Mouse (Mus musculus): ENCODE data around the gene Wfdc17. TPM values are rescaled to one million over a fixed set of nuclear protein-coding genes. Genes with fewer than 3 reads are reported as not detected.

Gene Wfdc17
- total and polyA plus RNA-seq, 2 experiments from 2014 or later = 1.1 TPM; not detected in 1

GRCm38 (mm10) chr11:83717042-83717665 is 13.4 kb downstream of the Wfdc17 start:
- 83% methylated on average over 6 of the region's 6 CpGs for WGBS
- Histone ChIP-seq H3K9me3 (ENCODE audit: low read length) (no peaks in the 10 kb centered on the region), H3K4me2 (ENCODE audit: low read depth, low read length) (no peak overlapping the region), H3K4me1 (ENCODE audit: insufficient read depth, low read length) (no peaks in the 10 kb centered on the region), H3K9ac (replicated peaks; ENCODE audit: low read length) (no peak overlapping the region), H3K36me3 (ENCODE audit: insufficient read depth, low read length) (no peaks in the 10 kb centered on the region), H3K27me3 (ENCODE audit: insufficient read depth, low read length) (no peaks in the 10 kb centered on the region), H3K27ac (no peak overlapping the region), H3K4me3 (ENCODE audit: low read length) (no peak overlapping the region)
- no peak for TF ChIP-seq CTCF (IDR thresholded peaks at IDR 0.05; ENCODE audit: low read depth)
- no peak for ATAC-seq
- DNase-seq (ENCODE audit: low spot score) = no peak

- ATAC-seq (no peak), DNase-seq (ENCODE audit: low spot score) (no peak)
- no peak overlapping the region for H3K4me2 ChIP-seq (ENCODE audit: low read depth, low read length)
- H3K4me3 ChIP-seq (ENCODE audit: low read length) = no peak overlapping the region
- no peaks in the 10 kb centered on the region for H3K27me3 ChIP-seq (ENCODE audit: insufficient read depth, low read length)
- no peak overlapping the region for H3K27ac ChIP-seq
- no peak overlapping the region for H3K9ac ChIP-seq (replicated peaks; ENCODE audit: low read length)
- H3K9me3 ChIP-seq (ENCODE audit: low read length) = no peaks in the 10 kb centered on the region
- H3K4me1 ChIP-seq (ENCODE audit: insufficient read depth, low read length) = no peaks in the 10 kb centered on the region
- H3K36me3 ChIP-seq (ENCODE audit: insufficient read depth, low read length) = no peaks in the 10 kb centered on the region
- TF ChIP-seq CTCF (IDR thresholded peaks at IDR 0.05; ENCODE audit: low read depth) = no peak
These were observed 17.0 kb downstream of the Wfdc17 start for GRCm38 (mm10) chr11:83720766-83721165.

- H3K9me3 ChIP-seq (ENCODE audit: low read length) = peaks cover 2% of the 10 kb centered on the region; the same call in 1 of the 2 replicates
- TF ChIP-seq CTCF (IDR thresholded peaks at IDR 0.05; ENCODE audit: low read depth) = peak; percentile 63
- H3K36me3 ChIP-seq (ENCODE audit: insufficient read depth, low read length) = no peaks in the 10 kb centered on the region
- no peak overlapping the region for H3K27ac ChIP-seq
- no peak overlapping the region for H3K9ac ChIP-seq (replicated peaks; ENCODE audit: low read length)
- no peaks in the 10 kb centered on the region for H3K27me3 ChIP-seq (ENCODE audit: insufficient read depth, low read length)
- 71% methylated on average over 3 of the region's 3 CpGs for WGBS
- no peaks in the 10 kb centered on the region for H3K4me1 ChIP-seq (ENCODE audit: insufficient read depth, low read length)
- no peak overlapping the region for H3K4me3 ChIP-seq (ENCODE audit: low read length)
- no peak overlapping the region for H3K4me2 ChIP-seq (ENCODE audit: low read depth, low read length)
- DNase-seq (ENCODE audit: low spot score) (peak; percentile 31), ATAC-seq (no peak)
These were observed 25.1 kb downstream of the Wfdc17 start for GRCm38 (mm10) chr11:83728757-83729432.

- Histone ChIP-seq H3K27me3 (ENCODE audit: insufficient read depth, low read length) (no peaks in the 10 kb centered on the region), H3K4me2 (ENCODE audit: low read depth, low read length) (no peak overlapping the region), H3K9ac (replicated peaks; ENCODE audit: low read length) (no peak overlapping the region), H3K9me3 (ENCODE audit: low read length) (peaks cover 3% of the 10 kb centered on the region; the same call in 1 of the 2 replicates), H3K4me1 (ENCODE audit: insufficient read depth, low read length) (no peaks in the 10 kb centered on the region), H3K4me3 (ENCODE audit: low read length) (no peak overlapping the region), H3K27ac (no peak overlapping the region), H3K36me3 (ENCODE audit: insufficient read depth, low read length) (no peaks in the 10 kb centered on the region)
- DNase-seq (ENCODE audit: low spot score) (no peak), ATAC-seq (no peak)
- no peak for TF ChIP-seq CTCF (IDR thresholded peaks at IDR 0.05; ENCODE audit: low read depth)
- 96% methylated on average over 1 of the region's 1 CpGs for WGBS
These were observed 27.3 kb downstream of the Wfdc17 start for GRCm38 (mm10) chr11:83731116-83731515.

GRCm38 (mm10) chr11:83733071-83733640 is 29.4 kb downstream of the Wfdc17 start:
- no peak for TF ChIP-seq CTCF (IDR thresholded peaks at IDR 0.05; ENCODE audit: low read depth)
- no peak overlapping the region for H3K4me2 ChIP-seq (ENCODE audit: low read depth, low read length)
- DNase-seq (ENCODE audit: low spot score) (no peak), ATAC-seq (no peak)
- H3K36me3 ChIP-seq (ENCODE audit: insufficient read depth, low read length) = no peaks in the 10 kb centered on the region
- no peak overlapping the region for H3K4me3 ChIP-seq (ENCODE audit: low read length)
- no peak overlapping the region for H3K27ac ChIP-seq
- peaks cover 3% of the 10 kb centered on the region; the same call in 1 of the 2 replicates for H3K9me3 ChIP-seq (ENCODE audit: low read length)
- no peaks in the 10 kb centered on the region for H3K27me3 ChIP-seq (ENCODE audit: insufficient read depth, low read length)
- no peaks in the 10 kb centered on the region for H3K4me1 ChIP-seq (ENCODE audit: insufficient read depth, low read length)
- 81% methylated on average over 5 of the region's 5 CpGs for WGBS
- no peak overlapping the region for H3K9ac ChIP-seq (replicated peaks; ENCODE audit: low read length)

GRCm38 (mm10) chr11:83734215-83734614 is 30.4 kb downstream of the Wfdc17 start:
- 88% methylated on average over 1 of the region's 1 CpGs for WGBS

More at GRCm38 (mm10) chr11:83734215-83734614, 30.4 kb downstream of the Wfdc17 start:
- H3K27me3 ChIP-seq (ENCODE audit: insufficient read depth, low read length) = no peaks in the 10 kb centered on the region
- no peak overlapping the region for H3K4me2 ChIP-seq (ENCODE audit: low read depth, low read length)
- H3K4me3 ChIP-seq (ENCODE audit: low read length) = no peak overlapping the region
- DNase-seq (ENCODE audit: low spot score) = no peak
- H3K27ac ChIP-seq = no peak overlapping the region
- no peaks in the 10 kb centered on the region for H3K36me3 ChIP-seq (ENCODE audit: insufficient read depth, low read length)
- no peak overlapping the region for H3K9ac ChIP-seq (replicated peaks; ENCODE audit: low read length)
- TF ChIP-seq CTCF (IDR thresholded peaks at IDR 0.05; ENCODE audit: low read depth) = no peak
- H3K9me3 ChIP-seq (ENCODE audit: low read length) = peaks cover 3% of the 10 kb centered on the region; the same call in 1 of the 2 replicates
- H3K4me1 ChIP-seq (ENCODE audit: insufficient read depth, low read length) = no peaks in the 10 kb centered on the region
- ATAC-seq = no peak
